Mouse (Mus musculus): ENCODE measurements around the gene Gm13762. TPM values are rescaled to one million over a fixed set of nuclear protein-coding genes. Genes with fewer than 3 reads are reported as not detected.
"Not testable (repeated sequence)": the region's sequence is repeated elsewhere in the genome, so short reads cannot be mapped to it uniquely, and the experiment has no call there.

Gm13762 gene
- polyA plus RNA-seq (2014; fragmentation: Nextera tagmentation; extraction: Ambion mirVana), result not detected in 2 replicates

DNA sequence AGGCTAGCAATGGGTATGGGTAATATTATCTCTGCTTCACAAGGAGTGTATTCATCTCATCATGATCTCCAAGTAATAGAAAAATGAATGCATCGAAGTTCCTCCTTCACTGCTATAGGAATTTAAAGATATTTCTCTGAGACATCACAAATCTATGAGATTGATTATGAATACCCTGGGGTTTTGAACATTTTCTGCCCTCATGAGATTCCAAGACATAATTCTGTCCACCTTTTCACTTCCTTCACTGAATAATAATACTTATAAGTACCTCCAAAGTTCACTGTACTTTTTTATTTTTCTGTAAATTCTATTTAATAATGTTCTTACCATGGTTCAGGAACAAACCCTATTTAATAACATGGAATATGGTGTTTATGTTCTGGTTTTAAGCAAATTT is at the start of gene Gm13762:
Gm13762 (minus strand) TSS at position 101 of the 400 bp plus-strand sequence.
- no peak within 1 kb of the TSS for H3K27ac ChIP-seq (replicated peaks; ENCODE audit: low read depth, low read length)
- H3K4me3 ChIP-seq (ENCODE audit: low read depth, low read length), result no peak within 1 kb of the TSS
- DNase-seq (ENCODE audit: low spot score) (no peak), ATAC-seq (ENCODE audit: low read depth) (no peak)
- WGBS, result 57% methylated on average over 1 of the region's 1 CpGs
- H3K4me1 ChIP-seq (ENCODE audit: control insufficient read depth, insufficient read depth, low read length), result no peaks in the 10 kb centered on the region
- no peaks in the 10 kb centered on the region for H3K9me3 ChIP-seq (ENCODE audit: control insufficient read depth, low read length)
- H3K36me3 ChIP-seq (ENCODE audit: control insufficient read depth, insufficient read depth, low read length), result no peaks in the 10 kb centered on the region
- no peaks in the 10 kb centered on the region for H3K27me3 ChIP-seq (replicated peaks; ENCODE audit: control insufficient read depth, insufficient read depth, low read length)
- H3K4me2 ChIP-seq (ENCODE audit: low read depth, low read length), result no peak within 1 kb of the TSS
- H3K9ac ChIP-seq (ENCODE audit: low read depth, low read length), result no peak within 1 kb of the TSS

DNA sequence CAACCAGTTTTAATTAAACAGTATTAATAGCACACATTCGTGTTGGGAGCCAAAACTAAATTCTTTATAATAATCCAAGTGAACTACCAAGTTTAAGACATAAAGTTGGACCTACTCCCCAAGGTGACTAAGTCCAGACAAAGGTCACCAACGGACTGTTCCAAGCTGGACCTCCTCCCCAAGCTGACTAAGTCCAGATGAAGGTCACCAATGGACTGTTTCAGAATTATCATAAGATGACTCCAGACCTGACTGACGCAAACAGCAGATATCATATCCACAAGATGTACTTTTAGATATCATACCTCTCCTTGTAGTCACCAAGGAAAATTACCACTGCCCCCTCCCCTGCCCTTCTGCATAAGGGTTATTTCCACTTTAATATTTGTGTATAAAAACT is 41.4 kb upstream of the Gm13762 start:
- not testable (repeated sequence) for H3K27me3 ChIP-seq (replicated peaks; ENCODE audit: control insufficient read depth, insufficient read depth, low read length); H3K27ac ChIP-seq (replicated peaks; ENCODE audit: low read depth, low read length); H3K4me3 ChIP-seq (ENCODE audit: low read depth, low read length); H3K4me2 ChIP-seq (ENCODE audit: low read depth, low read length); ATAC-seq (ENCODE audit: low read depth); H3K9me3 ChIP-seq (ENCODE audit: control insufficient read depth, low read length); H3K9ac ChIP-seq (ENCODE audit: low read depth, low read length); H3K36me3 ChIP-seq (ENCODE audit: control insufficient read depth, insufficient read depth, low read length); H3K4me1 ChIP-seq (ENCODE audit: control insufficient read depth, insufficient read depth, low read length); DNase-seq (ENCODE audit: low spot score)
- 67% methylated on average over 3 of the region's 3 CpGs for WGBS

DNA sequence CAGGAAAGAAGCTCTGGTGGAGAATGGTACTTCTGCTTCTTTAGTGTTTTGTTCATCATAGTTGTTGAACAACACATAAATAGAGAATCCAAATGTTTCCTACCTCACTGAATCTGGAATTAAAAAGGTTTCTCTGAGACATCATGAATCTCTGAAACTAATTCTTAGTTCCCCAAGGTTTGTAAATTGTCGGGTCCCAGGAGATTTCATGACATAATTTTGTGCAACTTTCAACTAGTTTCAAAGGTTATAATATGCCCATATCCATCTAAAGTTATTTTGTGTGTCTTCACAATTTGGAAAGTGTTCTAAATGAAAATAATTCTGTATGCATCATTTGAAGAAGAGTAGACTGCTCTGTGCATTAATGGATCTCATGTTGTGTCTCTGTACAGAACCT is 38.2 kb upstream of the Gm13762 start, which contains the start of gene Olfr1216:
Olfr1216 (minus strand) TSS at position 101 of the 400 bp plus-strand sequence.
- H3K36me3 ChIP-seq (ENCODE audit: control insufficient read depth, insufficient read depth, low read length), result no peaks in the 10 kb centered on the region
- H3K27me3 ChIP-seq (replicated peaks; ENCODE audit: control insufficient read depth, insufficient read depth, low read length), result no peaks in the 10 kb centered on the region
- H3K4me1 ChIP-seq (ENCODE audit: control insufficient read depth, insufficient read depth, low read length), result no peaks in the 10 kb centered on the region
- ATAC-seq (ENCODE audit: low read depth), result no peak
- H3K9me3 ChIP-seq (ENCODE audit: control insufficient read depth, low read length), result no peaks in the 10 kb centered on the region
- 73% methylated on average over 1 of the region's 1 CpGs for WGBS
- DNase-seq (ENCODE audit: low spot score), result no peak
- no peak within 1 kb of the TSS for H3K27ac ChIP-seq (replicated peaks; ENCODE audit: low read depth, low read length)
- no peak within 1 kb of the TSS for H3K4me3 ChIP-seq (ENCODE audit: low read depth, low read length)
- no peak within 1 kb of the TSS for H3K4me2 ChIP-seq (ENCODE audit: low read depth, low read length)
- H3K9ac ChIP-seq (ENCODE audit: low read depth, low read length), result no peak within 1 kb of the TSS

DNA sequence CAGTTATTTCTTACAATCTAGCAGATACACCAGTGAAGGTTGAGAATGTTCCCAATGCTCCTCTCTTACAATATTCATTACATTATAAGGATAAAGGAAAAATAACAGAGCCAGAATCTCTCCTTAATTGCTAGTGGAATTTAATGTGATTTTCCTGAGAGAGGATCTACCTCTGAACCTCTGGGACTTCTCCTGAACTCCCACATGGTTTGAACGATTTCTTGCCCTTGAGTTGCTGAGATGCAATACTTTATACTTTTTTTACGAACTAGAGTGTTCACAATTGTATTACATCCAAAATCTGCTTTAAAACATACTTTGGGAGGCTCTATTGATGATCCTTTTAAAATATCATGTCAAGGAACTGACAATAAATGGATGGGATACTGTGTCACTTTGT is 26.8 kb upstream of the Gm13762 start, which contains the start of gene Olfr1215:
Olfr1215 (minus strand) TSS at position 101 of the 400 bp plus-strand sequence.
- ATAC-seq (ENCODE audit: low read depth) (no peak), DNase-seq (ENCODE audit: low spot score) (no peak)
- H3K4me1 ChIP-seq (ENCODE audit: control insufficient read depth, insufficient read depth, low read length), result no peaks in the 10 kb centered on the region
- H3K9me3 ChIP-seq (ENCODE audit: control insufficient read depth, low read length), result no peaks in the 10 kb centered on the region
- no peak within 1 kb of the TSS for H3K4me3 ChIP-seq (ENCODE audit: low read depth, low read length)
- WGBS, result 65% methylated on average over 2 of the region's 2 CpGs
- no peak within 1 kb of the TSS for H3K4me2 ChIP-seq (ENCODE audit: low read depth, low read length)
- no peaks in the 10 kb centered on the region for H3K27me3 ChIP-seq (replicated peaks; ENCODE audit: control insufficient read depth, insufficient read depth, low read length)
- no peak within 1 kb of the TSS for H3K9ac ChIP-seq (ENCODE audit: low read depth, low read length)
- no peaks in the 10 kb centered on the region for H3K36me3 ChIP-seq (ENCODE audit: control insufficient read depth, insufficient read depth, low read length)
- no peak within 1 kb of the TSS for H3K27ac ChIP-seq (replicated peaks; ENCODE audit: low read depth, low read length)

DNA sequence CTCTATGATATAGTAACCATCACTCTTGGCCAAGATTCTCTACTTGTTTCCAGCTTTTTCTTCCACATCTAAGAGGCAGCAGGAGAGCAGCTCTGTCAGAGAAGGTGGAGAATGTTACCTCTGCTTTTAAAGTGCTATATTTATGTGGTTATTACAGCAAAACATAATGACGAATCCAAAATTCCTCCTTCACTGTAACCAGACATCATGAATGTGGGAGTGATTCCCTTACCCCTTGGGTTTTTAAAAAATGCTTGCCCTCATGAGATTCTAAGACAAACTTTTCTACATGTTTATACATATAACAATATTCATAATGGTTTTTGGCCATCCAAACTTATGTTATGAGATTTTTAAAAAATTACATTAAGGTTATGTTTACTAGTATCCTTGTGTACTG is 12.5 kb upstream of the Gm13762 start, which contains the start of gene Olfr1214:
Olfr1214 (minus strand) TSS at position 101 of the 400 bp plus-strand sequence.
- Histone ChIP-seq H3K36me3 (ENCODE audit: control insufficient read depth, insufficient read depth, low read length) (no peaks in the 10 kb centered on the region), H3K27me3 (replicated peaks; ENCODE audit: control insufficient read depth, insufficient read depth, low read length) (no peaks in the 10 kb centered on the region), H3K9me3 (ENCODE audit: control insufficient read depth, low read length) (no peaks in the 10 kb centered on the region), H3K4me2 (ENCODE audit: low read depth, low read length) (no peak within 1 kb of the TSS), H3K27ac (replicated peaks; ENCODE audit: low read depth, low read length) (no peak within 1 kb of the TSS), H3K9ac (ENCODE audit: low read depth, low read length) (no peak within 1 kb of the TSS), H3K4me3 (ENCODE audit: low read depth, low read length) (no peak within 1 kb of the TSS), H3K4me1 (ENCODE audit: control insufficient read depth, insufficient read depth, low read length) (no peaks in the 10 kb centered on the region)
- DNase-seq (ENCODE audit: low spot score) (no peak), ATAC-seq (ENCODE audit: low read depth) (no peak)
- WGBS, result 78% methylated on average over 1 of the region's 1 CpGs

DNA sequence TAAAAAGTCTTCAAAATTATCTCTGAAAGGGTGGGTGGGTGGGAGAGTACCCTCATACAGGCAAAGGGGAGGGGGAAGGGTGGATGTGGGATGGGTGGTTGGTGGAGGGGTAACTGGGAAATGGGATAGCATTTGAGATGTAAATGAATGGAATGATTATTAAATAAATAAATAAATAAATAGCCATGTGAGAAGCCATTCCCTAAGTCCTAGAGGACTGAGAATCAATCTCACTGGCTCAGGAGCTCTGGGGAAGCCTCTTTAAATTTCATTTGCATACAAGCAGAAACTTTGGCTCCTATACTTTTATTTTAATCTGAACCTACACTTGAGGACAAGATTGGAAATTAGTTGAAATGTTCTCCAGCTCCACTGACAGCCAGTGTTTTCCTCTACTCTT is 26.4 kb downstream of the Gm13762 start, which contains the start of gene Olfr1212:
Olfr1212 (plus strand) TSS at position 301 of the 400 bp plus-strand sequence.
- no peaks in the 10 kb centered on the region for H3K9me3 ChIP-seq (ENCODE audit: control insufficient read depth, low read length)
- no peak within 1 kb of the TSS for H3K4me3 ChIP-seq (ENCODE audit: low read depth, low read length)

DNA sequence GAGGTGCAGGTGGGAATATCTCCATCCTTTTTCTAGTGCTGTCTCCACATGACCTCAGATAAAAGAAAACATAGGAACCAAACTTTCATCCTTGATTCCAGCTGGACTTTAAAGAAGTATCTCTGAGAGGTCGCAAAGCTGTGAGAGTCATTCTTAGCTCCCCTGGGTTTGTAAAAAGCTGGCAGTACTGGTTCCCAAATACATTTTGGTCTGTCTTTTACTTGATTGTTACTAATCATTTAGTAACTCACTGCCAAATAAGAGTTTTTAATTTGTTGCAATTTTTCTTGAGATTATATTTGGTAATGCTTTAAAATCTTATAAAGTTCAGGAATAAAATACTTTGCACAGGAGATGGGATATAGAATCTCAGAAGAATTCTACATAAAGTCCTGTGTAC is 42.1 kb downstream of the Gm13762 start, which contains the start of gene Olfr1211:
Olfr1211 (minus strand) TSS at position 101 of the 400 bp plus-strand sequence.
- H3K27ac ChIP-seq (replicated peaks; ENCODE audit: low read depth, low read length), result no peak within 1 kb of the TSS
- no peak within 1 kb of the TSS for H3K9ac ChIP-seq (ENCODE audit: low read depth, low read length)
- H3K4me2 ChIP-seq (ENCODE audit: low read depth, low read length), result no peak within 1 kb of the TSS
- 86% methylated on average over 1 of the region's 1 CpGs for WGBS
- H3K9me3 ChIP-seq (ENCODE audit: control insufficient read depth, low read length), result no peaks in the 10 kb centered on the region
- no peaks in the 10 kb centered on the region for H3K36me3 ChIP-seq (ENCODE audit: control insufficient read depth, insufficient read depth, low read length)
- H3K4me1 ChIP-seq (ENCODE audit: control insufficient read depth, insufficient read depth, low read length), result no peaks in the 10 kb centered on the region
- no peak for DNase-seq (ENCODE audit: low spot score)
- no peak within 1 kb of the TSS for H3K4me3 ChIP-seq (ENCODE audit: low read depth, low read length)
- ATAC-seq (ENCODE audit: low read depth), result no peak
- no peaks in the 10 kb centered on the region for H3K27me3 ChIP-seq (replicated peaks; ENCODE audit: control insufficient read depth, insufficient read depth, low read length)

More for the DNA sequence above, 26.4 kb downstream of the Gm13762 start, which contains the start of gene Olfr1212:
- no peaks in the 10 kb centered on the region for H3K36me3 ChIP-seq (ENCODE audit: control insufficient read depth, insufficient read depth, low read length)
- H3K27ac ChIP-seq (replicated peaks; ENCODE audit: low read depth, low read length), result no peak within 1 kb of the TSS
- ATAC-seq (ENCODE audit: low read depth) (no peak), DNase-seq (ENCODE audit: low spot score) (no peak)
- no peaks in the 10 kb centered on the region for H3K4me1 ChIP-seq (ENCODE audit: control insufficient read depth, insufficient read depth, low read length)
- H3K9ac ChIP-seq (ENCODE audit: low read depth, low read length), result no peak within 1 kb of the TSS
- no peaks in the 10 kb centered on the region for H3K27me3 ChIP-seq (replicated peaks; ENCODE audit: control insufficient read depth, insufficient read depth, low read length)
- H3K4me2 ChIP-seq (ENCODE audit: low read depth, low read length), result no peak within 1 kb of the TSS

Other genes with a start within 250 kb of the Gm13762 start
- gene Olfr1197, start 247.9 kb downstream of the Gm13762 start, polyA plus RNA-seq (2014; fragmentation: Nextera tagmentation; extraction: Ambion mirVana), result not detected in 2 replicates
- gene Olfr1198, start 228.9 kb downstream of the Gm13762 start, polyA plus RNA-seq (2014; fragmentation: Nextera tagmentation; extraction: Ambion mirVana), result not detected in 2 replicates
- gene Olfr1199, start 219.8 kb downstream of the Gm13762 start, polyA plus RNA-seq (2014; fragmentation: Nextera tagmentation; extraction: Ambion mirVana), result not detected in 2 replicates
- gene Olfr1200, start 209.8 kb downstream of the Gm13762 start, polyA plus RNA-seq (2014; fragmentation: Nextera tagmentation; extraction: Ambion mirVana), result not detected in 2 replicates
- gene Olfr1201, start 187.2 kb downstream of the Gm13762 start, polyA plus RNA-seq (2014; fragmentation: Nextera tagmentation; extraction: Ambion mirVana), result not detected in 2 replicates
- not detected in 2 replicates for gene Olfr1202, start 165.8 kb downstream of the Gm13762 start, polyA plus RNA-seq (2014; fragmentation: Nextera tagmentation; extraction: Ambion mirVana)
- gene Olfr1205, start 150.5 kb downstream of the Gm13762 start, polyA plus RNA-seq (2014; fragmentation: Nextera tagmentation; extraction: Ambion mirVana), result not detected in 2 replicates
- gene Olfr1204, start 131.0 kb downstream of the Gm13762 start, polyA plus RNA-seq (2014; fragmentation: Nextera tagmentation; extraction: Ambion mirVana), result 0.03 TPM in 1 of 2 replicates, not detected in the other
- gene Olfr1206, start 117.0 kb downstream of the Gm13762 start, polyA plus RNA-seq (2014; fragmentation: Nextera tagmentation; extraction: Ambion mirVana), result 0.06 TPM in 1 of 2 replicates, not detected in the other
- gene Olfr1208, start 78.0 kb downstream of the Gm13762 start, polyA plus RNA-seq (2014; fragmentation: Nextera tagmentation; extraction: Ambion mirVana), result not detected in 2 replicates
- not detected in 2 replicates for gene Olfr1209, start 65.1 kb downstream of the Gm13762 start, polyA plus RNA-seq (2014; fragmentation: Nextera tagmentation; extraction: Ambion mirVana)
- 0.11 TPM in 1 of 2 replicates, not detected in the other for gene Olfr1211, start 42.2 kb downstream of the Gm13762 start, polyA plus RNA-seq (2014; fragmentation: Nextera tagmentation; extraction: Ambion mirVana)
- not detected in 2 replicates for gene Olfr1212, start 26.3 kb downstream of the Gm13762 start, polyA plus RNA-seq (2014; fragmentation: Nextera tagmentation; extraction: Ambion mirVana)
- gene Olfr1214, start 12.4 kb upstream of the Gm13762 start, polyA plus RNA-seq (2014; fragmentation: Nextera tagmentation; extraction: Ambion mirVana), result not detected in 2 replicates
- gene Olfr1215, start 26.7 kb upstream of the Gm13762 start, polyA plus RNA-seq (2014; fragmentation: Nextera tagmentation; extraction: Ambion mirVana), result not detected in 2 replicates
- gene Olfr1216, start 38.1 kb upstream of the Gm13762 start, polyA plus RNA-seq (2014; fragmentation: Nextera tagmentation; extraction: Ambion mirVana), result not detected in 2 replicates
- not detected in 2 replicates for gene Olfr1217, start 51.8 kb upstream of the Gm13762 start, polyA plus RNA-seq (2014; fragmentation: Nextera tagmentation; extraction: Ambion mirVana)
- gene Olfr1218, start 80.9 kb upstream of the Gm13762 start, polyA plus RNA-seq (2014; fragmentation: Nextera tagmentation; extraction: Ambion mirVana), result not detected in 2 replicates
- gene Olfr1219, start 103.2 kb upstream of the Gm13762 start, polyA plus RNA-seq (2014; fragmentation: Nextera tagmentation; extraction: Ambion mirVana), result not detected in 2 replicates
- not detected in 2 replicates for gene Olfr1220, start 126.6 kb upstream of the Gm13762 start, polyA plus RNA-seq (2014; fragmentation: Nextera tagmentation; extraction: Ambion mirVana)
- 0.04 TPM in 1 of 2 replicates, not detected in the other for gene Olfr1221, start 137.0 kb upstream of the Gm13762 start, polyA plus RNA-seq (2014; fragmentation: Nextera tagmentation; extraction: Ambion mirVana)
- gene Olfr1222, start 152.8 kb upstream of the Gm13762 start, polyA plus RNA-seq (2014; fragmentation: Nextera tagmentation; extraction: Ambion mirVana), result 0.06 TPM in 1 of 2 replicates, not detected in the other
- gene Olfr1223, start 171.3 kb upstream of the Gm13762 start, polyA plus RNA-seq (2014; fragmentation: Nextera tagmentation; extraction: Ambion mirVana), result not detected in 2 replicates
- not detected in 2 replicates for gene Olfr1224-ps1, start 183.8 kb upstream of the Gm13762 start, polyA plus RNA-seq (2014; fragmentation: Nextera tagmentation; extraction: Ambion mirVana)
- gene Olfr1225, start 194.4 kb upstream of the Gm13762 start, polyA plus RNA-seq (2014; fragmentation: Nextera tagmentation; extraction: Ambion mirVana), result not detected in 2 replicates
- gene Olfr1226, start 219.8 kb upstream of the Gm13762 start, polyA plus RNA-seq (2014; fragmentation: Nextera tagmentation; extraction: Ambion mirVana), result 0.08 and 0.14 TPM in 2 replicates

Data from embryonic facial prominence, embryonic 14.5 days (tissue).